Mouse (Mus musculus) heart, embryonic 10.5 days (tissue): ENCODE measurements around the gene Tubg1. TPM values are rescaled to one million over a fixed set of nuclear protein-coding genes. Genes with fewer than 3 reads are reported as not detected.

Experiments
- DNase-seq: peaks from one replicate; pipeline ENCODE4 v3.0.0-alpha.2; 2017; ENCODE audit warnings: low spot score
- H3K27ac ChIP-seq: fragments of 300-500 bp; sonication (generic); 2 replicates; pipeline ENCODE4 v1.5.1; 2016; ENCODE audit warnings: mild to moderate bottlenecking
- H3K27me3 ChIP-seq: fragments of 300-500 bp; sonication (generic); 2 replicates; pipeline ENCODE4 v1.6.1; 2016; ENCODE audit warnings: mild to moderate bottlenecking; ENCODE audit not compliant: poor library complexity, insufficient read depth, severe bottlenecking
- H3K36me3 ChIP-seq: fragments of 300-500 bp; sonication (generic); 2 replicates; pipeline ENCODE4 v1.6.1; 2016; ENCODE audit warnings: mild to moderate bottlenecking, moderate library complexity
- H3K4me1 ChIP-seq: fragments of 300-500 bp; sonication (generic); 2 replicates; pipeline ENCODE4 v1.6.1; 2016; ENCODE audit warnings: mild to moderate bottlenecking
- H3K4me3 ChIP-seq: fragments of 300-500 bp; sonication (generic); 2 replicates; pipeline ENCODE4 v1.5.1; 2016; ENCODE audit warnings: mild to moderate bottlenecking, moderate library complexity
- H3K9me3 ChIP-seq: fragments of 300-500 bp; sonication (generic); 2 replicates; pipeline ENCODE4 v1.6.1; 2016; ENCODE audit warnings: mild to moderate bottlenecking, moderate library complexity
- WGBS: fragments of 180-500 bp; shearing (Covaris S2); methylation state at CpG from one replicate; pipeline ENCODE4 v1.1.7; 2016; 5-methylcytosine and 5-hydroxymethylcytosine counted together
- polyA plus RNA-seq: library from polyadenylated mRNA; unstranded; fragments of >200 nt; fragmentation: Nextera tagmentation; extraction: Ambion mirVana; gene quantifications from 2 replicates; pipeline ENCODE4 v1.2.1, GENCODE M21; 2016

Gene Tubg1
- polyA plus RNA-seq, 1 experiment from 2014 or later = 110 TPM

GRCm38 (mm10) chr11:101134217-101134865 lies 14.6 kb downstream of the Tubg1 start:
- Histone ChIP-seq H3K36me3 (no peaks in the 10 kb centered on the region), H3K4me3 (no peak overlapping the region), H3K27ac (0 out of 2 replicates have a peak overlapping the region, but pooled peaks have one; percentile 6), H3K27me3 (no peaks in the 10 kb centered on the region), H3K9me3 (no peaks in the 10 kb centered on the region), H3K4me1 (peaks cover 24% of the 10 kb centered on the region)
- DNase-seq = no peak
- 76% methylated on average over 13 of the region's 13 CpGs for WGBS

GRCm38 (mm10) chr11:101137000-101137399 lies 17.3 kb downstream of the Tubg1 start:
- WGBS = 76% methylated on average over 7 of the region's 7 CpGs
- DNase-seq = no peak
- H3K27me3 ChIP-seq = peaks cover 19% of the 10 kb centered on the region; the same call in 1 of the 2 replicates
- H3K27ac ChIP-seq = no peak overlapping the region
- no peaks in the 10 kb centered on the region for H3K36me3 ChIP-seq
- H3K4me3 ChIP-seq = no peak overlapping the region
- H3K9me3 ChIP-seq = no peaks in the 10 kb centered on the region
- H3K4me1 ChIP-seq = peaks cover 18% of the 10 kb centered on the region

- Histone ChIP-seq H3K27ac (peak overlapping the region; percentile 5; the same call in 1 of the 2 replicates), H3K9me3 (no peaks in the 10 kb centered on the region), H3K4me3 (peak overlapping the region; percentile 32; the same call in 1 of the 2 replicates), H3K27me3 (peaks cover 19% of the 10 kb centered on the region; the same call in 1 of the 2 replicates), H3K36me3 (no peaks in the 10 kb centered on the region), H3K4me1 (peaks cover 22% of the 10 kb centered on the region)
- WGBS = 27% methylated on average over 15 of the region's 15 CpGs
- no peak for DNase-seq
These were observed 18.9 kb downstream of the Tubg1 start for GRCm38 (mm10) chr11:101138536-101139181.

GRCm38 (mm10) chr11:101140164-101140819 lies 20.6 kb downstream of the Tubg1 start:
- H3K9me3 ChIP-seq = no peaks in the 10 kb centered on the region
- H3K27me3 ChIP-seq = peaks cover 19% of the 10 kb centered on the region; the same call in 1 of the 2 replicates
- peak overlapping the region; percentile 59 for H3K4me3 ChIP-seq
- H3K4me1 ChIP-seq = peaks cover 27% of the 10 kb centered on the region
- WGBS = 35% methylated on average over 27 of the region's 27 CpGs
- DNase-seq = peak; percentile 80
- no peaks in the 10 kb centered on the region for H3K36me3 ChIP-seq
- H3K27ac ChIP-seq = peak overlapping the region; percentile 71

- WGBS = 81% methylated on average over 8 of the region's 8 CpGs
- Histone ChIP-seq H3K4me1 (peaks cover 27% of the 10 kb centered on the region), H3K36me3 (no peaks in the 10 kb centered on the region), H3K27ac (no peak overlapping the region), H3K27me3 (peaks cover 19% of the 10 kb centered on the region; the same call in 1 of the 2 replicates), H3K9me3 (no peaks in the 10 kb centered on the region), H3K4me3 (no peak overlapping the region)
- no peak for DNase-seq
These were observed 21.4 kb downstream of the Tubg1 start for GRCm38 (mm10) chr11:101141088-101141487.

GRCm38 (mm10) chr11:101142215-101142967 lies 22.7 kb downstream of the Tubg1 start:
- DNase-seq = no peak
- WGBS = 83% methylated on average over 10 of the region's 10 CpGs

GRCm38 (mm10) chr11:101143338-101144225 lies 23.8 kb downstream of the Tubg1 start:
- DNase-seq = no peak
- no peaks in the 10 kb centered on the region for H3K36me3 ChIP-seq
- H3K4me1 ChIP-seq = peaks cover 24% of the 10 kb centered on the region
- peaks cover 19% of the 10 kb centered on the region; the same call in 1 of the 2 replicates for H3K27me3 ChIP-seq
- no peaks in the 10 kb centered on the region for H3K9me3 ChIP-seq
- 23% methylated on average over 19 of the region's 19 CpGs for WGBS
- peak overlapping the region; percentile 59; the same call in 1 of the 2 replicates for H3K27ac ChIP-seq
- peak overlapping the region; percentile 50 for H3K4me3 ChIP-seq

More at GRCm38 (mm10) chr11:101142215-101142967, 22.7 kb downstream of the Tubg1 start:
- Histone ChIP-seq H3K9me3 (no peaks in the 10 kb centered on the region), H3K36me3 (no peaks in the 10 kb centered on the region), H3K27me3 (peaks cover 19% of the 10 kb centered on the region; the same call in 1 of the 2 replicates), H3K4me1 (peaks cover 27% of the 10 kb centered on the region), H3K27ac (no peak overlapping the region), H3K4me3 (no peak overlapping the region)

- DNase-seq = no peak
- no peak overlapping the region for H3K27ac ChIP-seq
- H3K4me1 ChIP-seq = peaks cover 20% of the 10 kb centered on the region
- H3K27me3 ChIP-seq = no peaks in the 10 kb centered on the region
- no peak overlapping the region for H3K4me3 ChIP-seq
- H3K36me3 ChIP-seq = no peaks in the 10 kb centered on the region
- WGBS = 35% methylated on average over 10 of the region's 10 CpGs
- H3K9me3 ChIP-seq = no peaks in the 10 kb centered on the region
These were observed 26.6 kb downstream of the Tubg1 start for GRCm38 (mm10) chr11:101146377-101146776.

- no peaks in the 10 kb centered on the region for H3K36me3 ChIP-seq
- peaks cover 12% of the 10 kb centered on the region for H3K4me1 ChIP-seq
- H3K9me3 ChIP-seq = no peaks in the 10 kb centered on the region
- no peak overlapping the region for H3K4me3 ChIP-seq
- no peak for DNase-seq
- 70% methylated on average over 10 of the region's 10 CpGs for WGBS
- no peaks in the 10 kb centered on the region for H3K27me3 ChIP-seq
- H3K27ac ChIP-seq = no peak overlapping the region; the same call in 1 of the 2 replicates
These were observed 29.0 kb downstream of the Tubg1 start for GRCm38 (mm10) chr11:101148751-101149150.

- H3K27ac ChIP-seq = no peak overlapping the region; the same call in 1 of the 2 replicates
- H3K36me3 ChIP-seq = no peaks in the 10 kb centered on the region
- H3K4me3 ChIP-seq = no peak overlapping the region
- H3K4me1 ChIP-seq = peaks cover 9% of the 10 kb centered on the region
- no peaks in the 10 kb centered on the region for H3K9me3 ChIP-seq
- no peak for DNase-seq
- 60% methylated on average over 9 of the region's 9 CpGs for WGBS
- H3K27me3 ChIP-seq = no peaks in the 10 kb centered on the region
These were observed 29.7 kb downstream of the Tubg1 start for GRCm38 (mm10) chr11:101149178-101150105.

- H3K4me1 ChIP-seq = peaks cover 15% of the 10 kb centered on the region
- 0 out of 2 replicates have a peak, but pooled peaks cover 2% of the 10 kb centered on the region for H3K27me3 ChIP-seq
- H3K4me3 ChIP-seq = no peak overlapping the region
- no peaks in the 10 kb centered on the region for H3K9me3 ChIP-seq
- no peaks in the 10 kb centered on the region for H3K36me3 ChIP-seq
- WGBS = 30% methylated on average over 2 of the region's 2 CpGs
- no peak overlapping the region for H3K27ac ChIP-seq
- no peak for DNase-seq
These were observed 31.3 kb downstream of the Tubg1 start for GRCm38 (mm10) chr11:101151063-101151462.
